Mouse (Mus musculus): ENCODE data around the gene Pogk. TPM values are rescaled to one million over a fixed set of nuclear protein-coding genes. Genes with fewer than 3 reads are reported as not detected.

Gene Pogk
- not detected in 2 replicates for polyA plus RNA-seq (2012)

DNA sequence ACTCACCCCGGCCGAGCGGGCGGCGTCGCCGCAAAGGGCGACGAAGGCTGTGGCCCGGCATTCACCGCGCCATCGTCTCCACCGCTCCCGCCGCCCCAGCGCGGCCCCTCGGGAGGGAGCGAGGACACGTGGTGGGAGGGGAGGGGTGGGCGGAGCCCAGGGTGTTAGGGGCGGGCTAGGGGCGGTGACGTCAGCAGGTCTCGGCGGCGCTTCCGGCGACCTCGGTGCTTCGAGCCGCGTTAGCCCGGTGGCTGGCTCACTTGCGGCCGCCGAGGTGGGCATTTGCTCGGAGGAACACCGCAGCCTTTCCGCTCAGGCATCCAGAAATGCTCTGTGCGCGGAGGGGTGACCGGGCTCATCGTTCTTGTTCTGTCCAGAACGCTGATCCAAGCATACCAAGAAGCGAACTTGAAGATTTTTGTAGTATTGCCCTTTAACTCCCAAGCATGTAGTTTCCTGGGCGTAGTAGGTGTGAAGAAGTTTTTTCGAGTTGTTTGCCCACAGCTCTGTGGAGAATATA, at the start of gene Pogk:
TSS of gene Pogk (minus strand) at position 163 of the 520 bp plus-strand sequence.
- TF ChIP-seq GATA1 (IDR thresholded peaks at IDR 0.05; ENCODE audit: low read length), result no peak

DNA sequence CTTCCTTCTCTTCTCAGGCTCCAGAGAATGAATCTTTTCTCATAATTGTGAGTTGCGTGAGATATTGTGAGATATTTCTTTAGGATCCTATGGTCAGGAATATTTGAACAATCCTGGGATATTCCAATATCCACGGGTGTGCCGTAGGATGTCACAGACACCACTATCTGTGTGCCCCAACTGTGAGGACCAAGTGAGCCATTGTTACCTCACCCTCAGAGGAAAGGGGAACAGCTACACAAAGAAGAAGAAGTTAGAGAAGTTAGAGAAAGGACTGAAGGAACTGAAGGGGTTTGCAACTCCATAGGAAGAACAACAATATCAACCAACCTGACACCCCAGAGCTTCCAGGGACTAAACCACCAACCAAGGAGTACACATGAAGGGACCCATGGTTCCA, 32.3 kb upstream of the Pogk start:
- TF ChIP-seq GATA1 (IDR thresholded peaks at IDR 0.05; ENCODE audit: low read length), result no peak

DNA sequence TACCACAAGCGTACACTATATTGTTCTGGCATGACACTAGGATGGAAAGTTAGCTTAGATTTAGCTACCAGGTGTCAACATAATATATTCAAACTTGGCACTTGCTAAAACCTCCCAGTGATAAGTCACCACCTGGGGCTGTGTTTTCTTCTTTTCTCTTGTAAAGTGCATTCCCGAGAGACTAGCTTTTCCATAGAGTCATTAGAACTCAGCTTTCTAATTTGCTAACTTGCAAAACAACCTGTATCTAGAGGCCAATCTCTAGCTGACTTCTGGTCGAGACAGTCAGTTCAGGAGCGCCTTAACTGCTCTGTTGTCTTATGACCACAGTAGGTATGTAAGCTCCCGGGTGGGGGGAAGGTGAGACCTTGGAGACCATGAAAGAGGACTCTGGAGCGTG, 29.8 kb upstream of the Pogk start:
- TF ChIP-seq GATA1 (IDR thresholded peaks at IDR 0.05; ENCODE audit: low read length), result no peak

DNA sequence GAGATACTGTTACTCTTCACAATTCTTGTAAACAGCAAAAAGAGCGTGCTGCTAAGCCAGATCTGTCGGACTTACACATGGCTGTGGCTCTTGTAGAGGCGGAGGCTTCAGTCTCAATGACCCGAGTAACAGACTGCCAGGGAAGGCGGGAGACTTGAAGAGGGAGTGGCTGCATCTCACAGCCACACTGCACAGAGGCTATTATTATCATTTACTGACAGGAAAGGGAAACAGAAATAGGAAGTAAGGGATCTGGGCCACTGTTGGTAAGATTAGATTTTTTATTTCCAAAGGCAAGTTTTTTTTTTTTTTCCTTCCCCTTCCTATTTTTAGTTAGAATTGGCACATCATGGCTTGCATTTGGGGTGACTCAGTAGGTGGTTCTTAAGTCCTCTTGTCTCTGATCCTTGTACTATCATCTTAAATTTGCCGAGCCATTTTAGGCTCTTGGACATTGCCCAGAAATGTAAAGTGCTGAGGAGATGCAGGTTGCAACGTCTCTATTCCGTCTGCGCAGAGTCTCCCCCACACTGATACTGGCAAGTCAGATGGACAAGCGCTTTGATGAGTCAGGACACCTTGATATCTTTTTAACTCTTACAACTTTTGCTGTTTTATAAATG, 20.3 kb upstream of the Pogk start:
- no peak for TF ChIP-seq GATA1 (IDR thresholded peaks at IDR 0.05; ENCODE audit: low read length)

DNA sequence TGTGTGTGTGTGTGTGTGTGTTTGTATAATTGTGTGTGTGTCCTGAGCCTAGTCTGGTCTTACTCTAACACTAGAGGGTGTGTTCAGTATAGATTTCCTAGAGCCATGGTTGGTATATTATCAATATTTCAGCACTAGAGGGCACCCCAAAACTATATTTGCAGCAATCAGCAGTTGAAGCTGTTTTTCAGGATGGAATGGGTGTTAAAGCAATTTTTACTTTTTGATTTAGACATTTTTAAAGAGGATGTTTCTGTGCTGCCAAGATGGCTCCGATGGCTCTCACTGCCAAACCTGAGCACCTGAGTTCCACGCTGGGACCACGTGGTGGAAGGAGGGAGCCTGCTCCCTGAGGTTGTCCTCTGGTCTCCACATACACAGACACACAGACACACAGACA, 19.4 kb upstream of the Pogk start:
- TF ChIP-seq GATA1 (IDR thresholded peaks at IDR 0.05; ENCODE audit: low read length), result no peak

DNA sequence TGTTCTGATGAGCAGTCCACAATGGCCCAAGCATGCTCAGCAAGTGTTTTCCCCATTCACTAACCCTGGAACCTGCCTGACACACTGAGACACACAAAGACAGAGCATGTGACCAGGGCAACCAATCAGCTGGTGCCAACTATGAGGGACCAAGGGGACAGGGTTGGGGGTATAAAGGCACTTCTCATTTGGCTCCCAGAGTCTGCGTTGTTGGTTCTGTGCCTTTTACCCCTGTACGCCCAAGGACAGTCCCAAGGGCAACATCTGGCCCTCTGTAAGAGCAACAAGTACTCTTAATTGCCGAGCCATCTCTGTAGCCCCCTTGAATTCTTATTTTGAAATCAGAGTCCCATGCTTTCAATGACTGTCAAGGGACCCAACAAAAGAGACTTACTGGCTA, 2.6 kb upstream of the Pogk start:
- TF ChIP-seq GATA1 (IDR thresholded peaks at IDR 0.05; ENCODE audit: low read length), result no peak

DNA sequence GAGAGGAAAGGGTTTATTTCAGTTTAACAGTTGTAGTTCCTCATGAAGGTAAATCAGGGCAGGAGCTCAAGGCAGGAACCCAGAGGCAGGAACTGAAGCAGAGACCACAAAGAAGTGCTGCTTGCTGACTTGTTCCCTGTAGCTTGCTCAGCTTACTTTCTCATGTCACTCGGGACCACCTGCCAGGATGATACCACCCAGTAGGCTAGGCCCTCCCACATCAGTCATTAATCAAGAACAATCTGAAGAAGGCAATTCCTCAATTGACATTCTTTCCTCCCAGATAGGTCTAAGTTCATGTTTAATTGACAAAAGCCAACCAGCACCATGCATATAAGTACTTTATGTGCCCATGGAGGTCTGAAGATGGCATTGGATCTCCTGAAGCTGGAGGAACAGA, 1.9 kb upstream of the Pogk start:
- TF ChIP-seq GATA1 (IDR thresholded peaks at IDR 0.05; ENCODE audit: low read length), result no peak

DNA sequence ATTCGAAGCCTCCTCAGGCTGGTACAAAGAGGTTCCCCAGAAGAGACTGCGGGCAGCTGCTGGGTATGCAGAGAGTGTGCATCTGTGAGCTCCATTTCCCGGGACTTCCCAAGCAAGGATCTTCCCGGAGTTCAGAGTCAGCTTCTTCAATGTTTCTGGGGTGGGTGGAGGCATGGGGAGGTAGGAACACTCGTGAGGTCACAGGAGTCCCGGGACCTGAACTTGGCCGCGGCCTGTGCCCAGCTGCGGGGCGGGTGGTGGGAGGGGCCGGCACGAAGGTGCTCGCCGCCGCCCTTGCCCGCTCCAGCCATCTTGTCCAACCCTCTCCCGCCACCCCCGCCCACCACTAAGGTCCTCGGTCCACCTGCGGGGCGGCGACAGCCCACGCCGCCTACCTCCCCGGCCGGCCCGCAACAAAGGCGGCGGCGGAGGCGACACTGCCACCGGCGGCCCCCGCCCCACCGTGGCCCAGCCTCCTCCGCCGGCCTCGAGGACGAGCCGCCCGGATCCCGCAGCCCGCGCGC, 424 bp downstream of the Pogk start:
- no peak for TF ChIP-seq GATA1 (IDR thresholded peaks at IDR 0.05; ENCODE audit: low read length)

DNA sequence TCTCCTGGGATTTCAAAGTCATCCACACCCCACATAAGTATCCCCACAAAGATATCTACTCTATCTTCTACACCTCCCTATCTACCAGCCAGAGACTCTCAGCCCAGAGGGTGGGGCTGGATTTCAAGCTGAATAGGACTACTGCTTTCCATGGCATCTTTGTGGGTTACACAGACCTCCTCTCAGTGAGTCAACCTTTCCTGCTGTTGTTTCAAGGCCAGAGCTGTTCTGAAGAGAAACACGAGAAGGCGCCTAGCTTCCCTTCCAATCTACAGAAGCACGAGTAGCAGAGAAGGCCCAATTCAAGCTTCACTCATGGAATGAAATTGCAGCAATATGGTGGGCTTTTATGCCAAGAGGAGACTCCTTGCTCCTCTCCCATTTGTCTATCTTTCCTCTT, 5.8 kb downstream of the Pogk start:
- no peak for TF ChIP-seq GATA1 (IDR thresholded peaks at IDR 0.05; ENCODE audit: low read length)

DNA sequence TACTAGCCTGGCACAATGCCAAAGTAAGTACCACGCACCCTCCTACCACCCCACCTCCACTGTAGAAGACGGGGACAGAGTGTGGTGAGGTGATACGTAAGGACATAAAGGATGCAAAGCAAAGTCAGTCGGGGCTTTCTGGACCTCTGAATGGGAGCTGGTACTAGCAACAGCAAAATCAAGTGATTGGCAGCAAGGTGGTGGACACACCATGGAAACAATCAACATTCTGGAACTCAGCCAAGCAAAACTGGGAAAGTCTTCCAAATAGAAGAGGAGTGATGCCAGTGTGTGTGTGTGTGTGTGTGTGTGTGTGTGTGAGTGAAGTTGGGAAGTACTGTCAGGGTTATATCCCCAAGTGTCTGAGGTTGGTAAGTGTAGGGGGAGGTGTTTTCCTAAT, 7.7 kb downstream of the Pogk start:
- TF ChIP-seq GATA1 (IDR thresholded peaks at IDR 0.05; ENCODE audit: low read length), result no peak

DNA sequence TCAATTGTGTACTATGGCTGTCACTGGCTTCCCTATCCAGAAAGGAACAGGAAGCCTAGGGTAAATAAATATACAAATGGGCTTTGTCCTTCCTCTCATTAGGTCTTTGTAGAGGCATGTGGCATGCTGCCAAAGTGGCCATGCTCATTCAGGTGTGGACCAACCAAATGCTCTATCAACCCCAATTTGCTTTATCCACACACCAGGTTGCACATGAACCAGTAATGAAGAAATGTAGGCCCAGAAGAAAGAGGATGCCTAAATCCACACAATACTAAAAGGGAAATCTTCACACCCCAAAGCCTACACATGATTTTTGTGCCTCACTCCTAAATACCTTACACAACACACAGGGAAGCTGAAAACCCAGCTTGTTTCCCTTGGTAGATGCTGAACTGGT, 8.2 kb downstream of the Pogk start:
- no peak for TF ChIP-seq GATA1 (IDR thresholded peaks at IDR 0.05; ENCODE audit: low read length)

DNA sequence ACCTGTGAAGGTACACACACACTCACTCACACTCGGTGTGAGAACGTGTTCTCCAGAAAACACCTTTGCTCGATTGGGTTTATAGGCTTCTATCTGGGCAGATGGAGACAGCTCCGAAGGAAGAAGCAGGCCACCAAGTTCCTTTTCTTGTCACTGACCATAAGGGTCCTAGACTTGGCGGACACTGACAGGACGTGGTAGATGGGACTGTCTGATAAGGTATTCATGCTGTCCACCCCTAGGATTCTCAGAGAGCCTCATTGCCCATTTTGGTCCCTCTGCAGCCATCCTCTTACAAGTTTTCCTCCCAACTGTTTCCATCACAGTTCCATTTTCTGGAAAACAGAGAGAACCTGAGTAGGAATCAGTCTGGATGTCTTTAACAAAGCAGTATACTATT, 13.3 kb downstream of the Pogk start:
- no peak for TF ChIP-seq GATA1 (IDR thresholded peaks at IDR 0.05; ENCODE audit: low read length)

DNA sequence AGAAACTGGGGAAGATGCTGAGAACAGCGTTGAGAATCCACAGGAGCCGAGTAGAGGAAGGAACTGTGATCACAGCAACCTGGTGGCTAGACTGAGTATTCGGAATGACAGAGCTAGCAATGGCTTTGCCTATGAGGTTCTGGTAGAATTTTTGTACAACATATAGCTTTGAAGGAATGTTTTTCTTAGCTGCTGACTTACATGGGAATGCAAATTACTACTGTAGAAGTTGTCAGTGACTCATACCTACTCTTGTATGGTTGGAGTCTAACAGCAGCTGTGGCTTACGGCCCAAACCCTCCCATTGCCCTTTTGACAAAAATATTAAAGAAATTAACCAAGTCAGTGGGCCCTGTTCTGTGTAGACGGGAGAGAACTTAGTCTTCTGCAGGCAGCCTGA, 14.0 kb downstream of the Pogk start:
- TF ChIP-seq GATA1 (IDR thresholded peaks at IDR 0.05; ENCODE audit: low read length), result no peak

DNA sequence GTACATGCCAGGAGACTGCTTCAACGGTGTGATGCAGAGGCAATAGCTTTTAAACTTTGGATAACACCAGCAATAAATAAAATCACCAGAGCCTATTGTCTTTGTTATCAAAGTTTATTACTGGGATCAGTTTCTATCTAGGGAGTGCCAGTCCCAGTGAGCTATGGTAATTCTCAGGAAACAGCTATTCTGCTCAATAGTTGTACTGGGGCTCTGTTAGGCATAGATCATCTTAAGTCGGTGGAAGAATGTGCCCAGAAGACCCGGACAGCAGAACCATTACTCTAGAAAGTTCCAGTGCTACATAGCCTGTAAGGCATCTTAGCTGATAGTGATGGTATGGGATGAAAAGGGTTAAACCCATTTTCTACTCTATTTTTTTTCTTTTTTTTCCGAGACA, 14.9 kb downstream of the Pogk start:
- no peak for TF ChIP-seq GATA1 (IDR thresholded peaks at IDR 0.05; ENCODE audit: low read length)

DNA sequence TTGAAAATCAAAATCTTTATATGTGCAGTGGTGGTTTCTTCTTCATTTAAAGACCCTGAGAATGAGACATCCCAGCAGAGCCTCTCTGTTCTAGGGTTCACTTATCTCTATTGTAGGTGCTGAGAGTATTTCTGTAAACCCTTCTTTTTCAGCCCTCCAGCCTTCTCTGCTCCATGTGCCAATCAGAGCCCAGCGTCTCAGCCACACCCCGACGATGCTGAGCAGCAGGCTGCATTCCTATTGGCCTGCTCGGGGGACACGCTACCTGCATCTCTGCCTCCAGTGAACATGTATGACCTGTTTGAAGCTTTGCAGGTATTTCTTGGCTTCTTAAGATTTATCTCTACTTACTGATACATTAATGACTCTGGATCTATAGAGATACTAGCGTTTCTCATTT, 18.0 kb downstream of the Pogk start:
- no peak for TF ChIP-seq GATA1 (IDR thresholded peaks at IDR 0.05; ENCODE audit: low read length)

DNA sequence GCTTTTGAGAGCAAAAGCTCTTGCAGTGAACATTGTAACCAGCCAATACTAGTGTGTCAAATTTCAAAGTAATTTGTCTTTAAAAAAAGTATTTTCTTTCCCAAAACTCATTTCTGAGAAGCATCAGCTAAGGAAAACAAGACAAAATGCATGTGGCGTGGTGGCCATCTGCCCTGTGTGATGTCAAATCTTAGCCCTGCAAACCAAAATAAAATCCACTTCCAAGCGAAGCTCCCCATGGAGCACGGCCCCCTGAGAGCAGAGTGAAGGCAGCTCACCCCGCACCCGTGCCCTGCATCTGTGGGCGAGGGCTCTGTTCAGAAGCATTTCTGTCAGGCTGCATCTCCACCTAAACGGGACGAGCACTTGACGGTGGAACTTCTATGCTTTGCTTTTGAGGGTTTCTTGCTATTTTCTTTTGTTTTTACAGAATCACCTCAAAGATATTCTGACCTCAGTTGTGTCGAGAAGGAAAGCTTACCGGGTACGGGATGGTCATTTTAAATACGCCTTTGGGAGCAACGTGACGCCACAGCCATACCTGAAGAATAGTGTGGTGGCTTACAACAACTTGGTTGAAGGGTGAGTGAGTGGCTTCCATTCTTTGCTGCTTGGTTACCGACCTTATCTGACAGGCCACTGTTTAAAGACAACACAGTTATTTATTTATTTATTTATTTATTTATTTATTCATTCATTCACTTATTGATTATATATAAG, 20.1 kb downstream of the Pogk start:
- no peak for TF ChIP-seq GATA1 (IDR thresholded peaks at IDR 0.05; ENCODE audit: low read length)

DNA sequence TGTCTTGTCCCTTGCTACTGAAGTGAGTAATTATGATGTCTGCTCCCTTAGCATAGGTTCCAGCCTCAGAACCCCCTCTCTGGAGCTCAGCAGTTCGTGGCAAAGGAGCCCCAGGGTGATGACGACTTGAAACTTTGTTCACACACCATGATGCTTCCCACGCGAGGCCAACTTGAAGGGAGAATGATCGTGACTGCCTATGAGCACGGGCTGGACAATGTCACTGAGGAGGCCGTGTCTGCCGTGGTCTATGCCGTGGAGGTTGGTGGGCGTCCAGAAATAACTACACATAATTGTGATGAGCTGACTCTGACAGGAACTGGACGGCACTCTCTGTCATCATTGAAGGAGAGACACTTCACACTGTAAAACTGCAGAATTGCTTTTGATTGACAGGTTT, 21.2 kb downstream of the Pogk start:
- TF ChIP-seq GATA1 (IDR thresholded peaks at IDR 0.05; ENCODE audit: low read length), result no peak
